ENCODE assay signal across 8 mouse cellular contexts in the genomic region with DNA sequence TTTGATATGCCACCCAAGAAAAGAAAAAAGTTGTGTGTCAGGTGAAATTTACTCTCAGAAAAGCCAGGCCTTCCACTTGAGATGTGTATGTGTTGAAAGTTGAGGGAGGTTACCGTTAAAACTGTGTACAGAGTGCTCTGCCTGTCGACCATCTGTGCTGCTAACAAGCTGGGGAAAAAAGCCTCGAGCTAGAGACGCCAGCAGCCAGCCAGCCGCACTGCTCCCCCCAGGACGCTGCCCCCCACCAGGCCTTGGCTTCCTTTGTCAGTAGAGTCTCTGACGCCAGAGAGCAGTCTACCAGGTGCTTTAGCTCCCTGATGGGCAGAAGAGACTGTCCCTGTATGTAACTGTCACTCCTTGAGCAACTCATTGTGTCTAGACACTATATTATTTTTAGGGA. TPM values are rescaled to one million over a fixed set of nuclear protein-coding genes. Genes with fewer than 3 reads are reported as not detected.
DNase-seq lines count a peak whose midpoint lies in the region; ATAC-seq and TF ChIP-seq lines count a peak whose summit lies in the region.
"Had no signal": no experiment of that assay in that cellular context is flagged by ENCODE, and none has a peak within 500 bp of the region (broad histone marks: within the 10 kb centered on the region; RNA-seq: fewer than 3 reads in every experiment).

No protein-coding gene starts in this region.

- no peak overlapping the region for H3K4me3 ChIP-seq in hindbrain, embryonic 13.5 days
- no peak overlapping the region for H3K4me3 ChIP-seq in liver, postnatal 0 days (ENCODE audit: low read depth, low read length)

- H3K9me3 ChIP-seq in hindbrain, embryonic 13.5 days = no peaks in the 10 kb centered on the region
- H3K9me3 ChIP-seq in liver, postnatal 0 days (ENCODE audit: low read length) = no peaks in the 10 kb centered on the region

- H3K4me1 ChIP-seq in hindbrain, embryonic 13.5 days (replicated peaks) = peaks cover 51% of the 10 kb centered on the region
- H3K4me1 ChIP-seq in liver, postnatal 0 days (ENCODE audit: insufficient read depth) = peaks cover 3% of the 10 kb centered on the region; the same call in 1 of the 2 replicates

- H3K27ac ChIP-seq in hindbrain, embryonic 13.5 days = 0 out of 2 replicates have a peak overlapping the region, but pooled peaks have one; percentile 25
- H3K27ac ChIP-seq in liver, postnatal 0 days (ENCODE audit: low read depth) = no peak overlapping the region
- H3K27ac ChIP-seq: liver, embryonic 14.5 days had no signal

- ATAC-seq in hindbrain, embryonic 13.5 days (ENCODE audit: low FRiP score) = no peak
- ATAC-seq in liver, postnatal 0 days = no peak

- H3K4me2 ChIP-seq in hindbrain, embryonic 13.5 days = no peak overlapping the region
- no peak overlapping the region for H3K4me2 ChIP-seq in liver, postnatal 0 days (ENCODE audit: low read depth, low read length)

- peak; percentile 42 for DNase-seq in cerebellum, adult 11 months
- peak; percentile 59 for DNase-seq in cerebellum, adult 9-11 months
- peak; percentile 56 to 63 for DNase-seq in right cerebral cortex, postnatal 10 days (ENCODE audit: low spot score in 2 of 2)
- no peak for DNase-seq in urinary bladder, postnatal 10 days (ENCODE audit: low spot score)
- DNase-seq in liver, postnatal 0 days = no peak
- no peak for DNase-seq in yolk sac, embryonic 10.5 days (ENCODE audit: low spot score)

- TF ChIP-seq CTCF in liver, postnatal 0 days (IDR thresholded peaks at IDR 0.05; ENCODE audit: low read depth) = no peak

- H3K9ac ChIP-seq in hindbrain, embryonic 13.5 days = no peak overlapping the region
- H3K9ac ChIP-seq in liver, postnatal 0 days (replicated peaks) = no peak overlapping the region
- H3K9ac ChIP-seq: liver, embryonic 14.5 days had no signal

- H3K36me3 ChIP-seq in hindbrain, embryonic 13.5 days = peaks cover 28% of the 10 kb centered on the region
- peaks cover 30% of the 10 kb centered on the region for H3K36me3 ChIP-seq in liver, postnatal 0 days (replicated peaks; ENCODE audit: insufficient read depth, low read length)

- H3K27me3 ChIP-seq in hindbrain, embryonic 13.5 days = no peaks in the 10 kb centered on the region
- no peaks in the 10 kb centered on the region for H3K27me3 ChIP-seq in liver, postnatal 0 days (ENCODE audit: insufficient read depth, low read length)

- TF ChIP-seq EP300 in liver, postnatal 0 days (IDR thresholded peaks at IDR 0.05; ENCODE audit: low read depth) = no peak

- 5% methylated on average over 7 of the region's 7 CpGs for WGBS in hindbrain, embryonic 13.5 days
- WGBS in liver, postnatal 0 days (ENCODE audit: insufficient replicate concordance) = 55% methylated on average over 7 of the region's 7 CpGs

RNA-seq across cellular contexts. Expression of gene Synrg, which starts 48.9 kb away (rescaled TPM):
- 30.9 and 32.6 TPM in 2 replicates for polyA plus RNA-seq in hindbrain, embryonic 13.5 days (2015; fragmentation: Nextera tagmentation; extraction: Ambion mirVana)
- 2.9 and 3.5 TPM in 2 replicates for polyA plus RNA-seq in liver, postnatal 0 days (2015; fragmentation: Nextera tagmentation; extraction: Ambion mirVana)

RNA-seq across cellular contexts. Expression of gene Dusp14, which starts 56.0 kb away (rescaled TPM):
- polyA plus RNA-seq in hindbrain, embryonic 13.5 days (2015; fragmentation: Nextera tagmentation; extraction: Ambion mirVana) = 10.0 and 13.0 TPM in 2 replicates
- polyA plus RNA-seq in liver, postnatal 0 days (2015; fragmentation: Nextera tagmentation; extraction: Ambion mirVana) = 1.7 and 1.8 TPM in 2 replicates

Comparison
In these comparisons a context has a peak if more than half of its experiments do, and no peak if none do; other contexts are left out.
1. DNase-seq: peak in cerebellum, adult 11 months (single experiment), cerebellum, adult 9-11 months (single experiment) and right cerebral cortex, postnatal 10 days (2 of 2); none in urinary bladder, postnatal 10 days (single experiment), liver, postnatal 0 days (single experiment) and yolk sac, embryonic 10.5 days (single experiment).